Mouse (Mus musculus): ENCODE results near the gene 1110032A03Rik. TPM values are rescaled to one million over a fixed set of nuclear protein-coding genes. Genes with fewer than 3 reads are reported as not detected.

Gene 1110032A03Rik
- total RNA-seq (2012; rRNA removed): 6.8 and 7.0 TPM in 2 replicates

- no peaks in the 10 kb centered on the region for H3K9me3 ChIP-seq (ENCODE audit: control insufficient read depth, insufficient read depth, low read depth, low read length)
- in situ Hi-C loops (cut with MboI; ENCODE audit: low sequenced_read_pairs in 2 of 2, unreplicated experiment in 2 of 2): no loop called here
- TF ChIP-seq ZC3H11A (IDR thresholded peaks at IDR 0.05; ENCODE audit: borderline replicate concordance, low read depth, low read length) (no peak), HCFC1 (IDR thresholded peaks at IDR 0.05; ENCODE audit: borderline replicate concordance, insufficient read depth, low read length) (no peak), ZNF384 (IDR thresholded peaks at IDR 0.05; ENCODE audit: low read depth, low read length) (no peak), CHD2 (IDR thresholded peaks at IDR 0.05; ENCODE audit: low read depth, low read length) (no peak), MAFK (IDR thresholded peaks at IDR 0.05; ENCODE audit: insufficient read depth, low read depth, low read length) (no peak)
Measured at GRCm38 (mm10) chr9:50774991-50775612, at the start of gene 1110032A03Rik, which contains the start of gene Alg9. Gene 1110032A03Rik, minus strand, starts transcription at chr9:50775520. Gene Alg9, plus strand, starts transcription at chr9:50775019.

GRCm38 (mm10) chr9:50823779-50824453 is 48.6 kb upstream of the 1110032A03Rik start:
- Histone ChIP-seq H3K4me1 (ENCODE audit: control insufficient read depth in 2 of 2, insufficient read depth in 2 of 2, low read length in 2 of 2, poor library complexity in 1 of 2) (no peaks in the 10 kb centered on the region), H3K9ac (ENCODE audit: insufficient read depth, low read depth, low read length, poor library complexity, severe bottlenecking) (no peak overlapping the region), H3K27ac (ENCODE audit: insufficient read depth, low read depth, low read length, poor library complexity, severe bottlenecking) (no peak overlapping the region), H3K9me3 (ENCODE audit: control insufficient read depth, insufficient read depth, low read depth, low read length) (no peaks in the 10 kb centered on the region), H3K36me3 (ENCODE audit: control insufficient read depth, insufficient read depth, low read length, poor library complexity, severe bottlenecking) (peaks cover 2% of the 10 kb centered on the region; the same call in 1 of the 2 replicates), H3K4me3 (ENCODE audit: insufficient read depth in 1 of 2, low read depth in 1 of 2, low read length in 2 of 2, poor library complexity in 1 of 2, severe bottlenecking in 1 of 2) (no peak overlapping the region)
- no peak for TF ChIP-seq MAFK (IDR thresholded peaks at IDR 0.05; ENCODE audit: insufficient read depth, low read depth, low read length)
- no peak for TF ChIP-seq HCFC1 (IDR thresholded peaks at IDR 0.05; ENCODE audit: borderline replicate concordance, insufficient read depth, low read length)
- no peak for TF ChIP-seq ZC3H11A (IDR thresholded peaks at IDR 0.05; ENCODE audit: borderline replicate concordance, low read depth, low read length)
- no peak for TF ChIP-seq ZNF384 (IDR thresholded peaks at IDR 0.05; ENCODE audit: low read depth, low read length)
- no peak for TF ChIP-seq CHD2 (IDR thresholded peaks at IDR 0.05; ENCODE audit: low read depth, low read length)
- DNase-seq (ENCODE audit: low read depth, low spot score): no peak
- in situ Hi-C loops (cut with MboI; ENCODE audit: low sequenced_read_pairs in 2 of 2, unreplicated experiment in 2 of 2): no loop called here

More at GRCm38 (mm10) chr9:50774991-50775612, at the start of gene 1110032A03Rik, which contains the start of gene Alg9:
- peaks cover 4% of the 10 kb centered on the region; the same call in 1 of the 2 replicates for H3K36me3 ChIP-seq (ENCODE audit: control insufficient read depth, insufficient read depth, low read length, poor library complexity, severe bottlenecking)
- no peak for DNase-seq (ENCODE audit: low read depth, low spot score)
- peak within 1 kb of the TSS; percentile 82 to 87 for H3K4me3 ChIP-seq (ENCODE audit: insufficient read depth in 1 of 2, low read depth in 1 of 2, low read length in 2 of 2, poor library complexity in 1 of 2, severe bottlenecking in 1 of 2)
- H3K27ac ChIP-seq (ENCODE audit: insufficient read depth, low read depth, low read length, poor library complexity, severe bottlenecking): no peak within 1 kb of the TSS
- 0 out of 4 replicates have a peak, but pooled peaks cover 0 to 2% of the 10 kb centered on the region in 2 experiments for H3K4me1 ChIP-seq (ENCODE audit: control insufficient read depth in 2 of 2, insufficient read depth in 2 of 2, low read length in 2 of 2, poor library complexity in 1 of 2)
- H3K9ac ChIP-seq (ENCODE audit: insufficient read depth, low read depth, low read length, poor library complexity, severe bottlenecking): peak within 1 kb of the TSS; percentile 88

GRCm38 (mm10) chr9:50822216-50822615 is 46.9 kb upstream of the 1110032A03Rik start:
- Histone ChIP-seq H3K36me3 (ENCODE audit: control insufficient read depth, insufficient read depth, low read length, poor library complexity, severe bottlenecking) (peaks cover 2% of the 10 kb centered on the region; the same call in 1 of the 2 replicates), H3K4me1 (ENCODE audit: control insufficient read depth in 2 of 2, insufficient read depth in 2 of 2, low read length in 2 of 2, poor library complexity in 1 of 2) (no peaks in the 10 kb centered on the region), H3K27ac (ENCODE audit: insufficient read depth, low read depth, low read length, poor library complexity, severe bottlenecking) (no peak overlapping the region), H3K9ac (ENCODE audit: insufficient read depth, low read depth, low read length, poor library complexity, severe bottlenecking) (no peak overlapping the region), H3K4me3 (ENCODE audit: insufficient read depth in 1 of 2, low read depth in 1 of 2, low read length in 2 of 2, poor library complexity in 1 of 2, severe bottlenecking in 1 of 2) (no peak overlapping the region), H3K9me3 (ENCODE audit: control insufficient read depth, insufficient read depth, low read depth, low read length) (no peaks in the 10 kb centered on the region)
- no peak for TF ChIP-seq CHD2 (IDR thresholded peaks at IDR 0.05; ENCODE audit: low read depth, low read length)
- TF ChIP-seq HCFC1 (IDR thresholded peaks at IDR 0.05; ENCODE audit: borderline replicate concordance, insufficient read depth, low read length): no peak
- no peak for TF ChIP-seq ZNF384 (IDR thresholded peaks at IDR 0.05; ENCODE audit: low read depth, low read length)
- no peak for TF ChIP-seq ZC3H11A (IDR thresholded peaks at IDR 0.05; ENCODE audit: borderline replicate concordance, low read depth, low read length)
- DNase-seq (ENCODE audit: low read depth, low spot score): no peak
- in situ Hi-C loops (cut with MboI; ENCODE audit: low sequenced_read_pairs in 2 of 2, unreplicated experiment in 2 of 2): no loop called here

GRCm38 (mm10) chr9:50821651-50822050 is 46.3 kb upstream of the 1110032A03Rik start:
- no peak overlapping the region for H3K27ac ChIP-seq (ENCODE audit: insufficient read depth, low read depth, low read length, poor library complexity, severe bottlenecking)
- H3K36me3 ChIP-seq (ENCODE audit: control insufficient read depth, insufficient read depth, low read length, poor library complexity, severe bottlenecking): peaks cover 2% of the 10 kb centered on the region; the same call in 1 of the 2 replicates
- H3K9me3 ChIP-seq (ENCODE audit: control insufficient read depth, insufficient read depth, low read depth, low read length): no peaks in the 10 kb centered on the region
- H3K9ac ChIP-seq (ENCODE audit: insufficient read depth, low read depth, low read length, poor library complexity, severe bottlenecking): no peak overlapping the region
- DNase-seq (ENCODE audit: low read depth, low spot score): no peak
- in situ Hi-C loops (cut with MboI; ENCODE audit: low sequenced_read_pairs in 2 of 2, unreplicated experiment in 2 of 2): no loop called here
- no peak for TF ChIP-seq HCFC1 (IDR thresholded peaks at IDR 0.05; ENCODE audit: borderline replicate concordance, insufficient read depth, low read length)
- TF ChIP-seq MAFK (IDR thresholded peaks at IDR 0.05; ENCODE audit: insufficient read depth, low read depth, low read length): no peak
- no peak for TF ChIP-seq CHD2 (IDR thresholded peaks at IDR 0.05; ENCODE audit: low read depth, low read length)
- TF ChIP-seq ZC3H11A (IDR thresholded peaks at IDR 0.05; ENCODE audit: borderline replicate concordance, low read depth, low read length): no peak
- no peak for TF ChIP-seq ZNF384 (IDR thresholded peaks at IDR 0.05; ENCODE audit: low read depth, low read length)
- H3K4me1 ChIP-seq (ENCODE audit: control insufficient read depth in 2 of 2, insufficient read depth in 2 of 2, low read length in 2 of 2, poor library complexity in 1 of 2): no peaks in the 10 kb centered on the region
- H3K4me3 ChIP-seq (ENCODE audit: insufficient read depth in 1 of 2, low read depth in 1 of 2, low read length in 2 of 2, poor library complexity in 1 of 2, severe bottlenecking in 1 of 2): no peak overlapping the region

All from ES-E14 (cell line).